Mouse (Mus musculus) heart, postnatal 10 days (tissue): ENCODE data around the gene Tbx2. TPM values are rescaled to one million over a fixed set of nuclear protein-coding genes. Genes with fewer than 3 reads are reported as not detected.
A peak's percentile ranks its signal among the peaks of the same experiment; 100 is the strongest.

Experiments used
- DNase-seq, 2 experiments: peaks; one replicate each; pipeline ENCODE4 v3.0.0; 2021
- intact Hi-C: fragments of 180-260 bp; cut with DNase I; formaldehyde crosslinking; loops from one replicate; pipeline ENCODE4 v1.15.1; 2025
- total RNA-seq, 2 experiments: library from RNA; stranded (reverse); gene quantifications; 2 replicates each; pipeline ENCODE4 v1.2.3; 2021

Tbx2 gene
- 10 to 100 TPM; 17.3 to 18.4 TPM for total RNA-seq

- DNase-seq, result peak; percentile 85 to 87
- intact Hi-C loops, result loop anchor here (2.0 kb wide), 1 partner anchor 314 kb away; no protein-coding TSS in a partner anchor
Observed at GRCm38 (mm10) chr11:85832231-85832924, at the start of gene Tbx2. Gene Tbx2 (plus strand): TSS chr11:85832551.

GRCm38 (mm10) chr11:85786113-85786718, 46.1 kb upstream of the Tbx2 start:
- intact Hi-C loops, result no loop called here
- peak; percentile 23 to 30 for DNase-seq

GRCm38 (mm10) chr11:85789750-85790149, 42.6 kb upstream of the Tbx2 start:
- no peak for DNase-seq
- intact Hi-C loops, result no loop called here

GRCm38 (mm10) chr11:85790267-85790666, 42.1 kb upstream of the Tbx2 start:
- intact Hi-C loops, result no loop called here
- no peak for DNase-seq

GRCm38 (mm10) chr11:85791212-85791611, 41.1 kb upstream of the Tbx2 start:
- intact Hi-C loops, result no loop called here
- no peak for DNase-seq

- no peak for DNase-seq
- intact Hi-C loops, result no loop called here
Observed at GRCm38 (mm10) chr11:85792534-85793215, 39.7 kb upstream of the Tbx2 start.

- intact Hi-C loops, result no loop called here
Observed at GRCm38 (mm10) chr11:85799456-85799855, 32.9 kb upstream of the Tbx2 start.

GRCm38 (mm10) chr11:85799856-85800255, 32.5 kb upstream of the Tbx2 start:
- intact Hi-C loops, result no loop called here
- peak; percentile 79 to 80 for DNase-seq

More at GRCm38 (mm10) chr11:85799456-85799855, 32.9 kb upstream of the Tbx2 start:
- no peak for DNase-seq

- intact Hi-C loops, result no loop called here
- no peak for DNase-seq
Observed at GRCm38 (mm10) chr11:85800380-85800779, 32.0 kb upstream of the Tbx2 start.

- DNase-seq, result peak in 1 of 2 experiments; percentile 32
- intact Hi-C loops, result no loop called here
Observed at GRCm38 (mm10) chr11:85804048-85804447, 28.3 kb upstream of the Tbx2 start.

- intact Hi-C loops, result no loop called here
- no peak for DNase-seq
Observed at GRCm38 (mm10) chr11:85805779-85806178, 26.6 kb upstream of the Tbx2 start.

- intact Hi-C loops, result no loop called here
- no peak for DNase-seq
Observed at GRCm38 (mm10) chr11:85807353-85807752, 25.0 kb upstream of the Tbx2 start.

- intact Hi-C loops, result no loop called here
- peak in 1 of 2 experiments; percentile 1 for DNase-seq
Observed at GRCm38 (mm10) chr11:85811229-85811628, 21.1 kb upstream of the Tbx2 start.

- intact Hi-C loops, result no loop called here
- DNase-seq, result no peak
Observed at GRCm38 (mm10) chr11:85811676-85812075, 20.7 kb upstream of the Tbx2 start.

- intact Hi-C loops, result no loop called here
- peak in 1 of 2 experiments; percentile 0 for DNase-seq
Observed at GRCm38 (mm10) chr11:85812201-85812966, 20.0 kb upstream of the Tbx2 start.

GRCm38 (mm10) chr11:85814678-85815077, 17.7 kb upstream of the Tbx2 start:
- no peak for DNase-seq
- intact Hi-C loops, result no loop called here

GRCm38 (mm10) chr11:85816471-85816870, 15.9 kb upstream of the Tbx2 start:
- DNase-seq, result no peak
- intact Hi-C loops, result no loop called here

- peak in 1 of 2 experiments; percentile 35 for DNase-seq
- intact Hi-C loops, result no loop called here
Observed at GRCm38 (mm10) chr11:85818401-85818800, 13.9 kb upstream of the Tbx2 start.

GRCm38 (mm10) chr11:85820959-85821358, 11.4 kb upstream of the Tbx2 start:
- intact Hi-C loops, result loop anchor here (5.0 kb wide), 3 partner anchors 104 to 439 kb away; no protein-coding TSS in a partner anchor
- peak in 1 of 2 experiments; percentile 16 for DNase-seq

GRCm38 (mm10) chr11:85821659-85822058, 10.7 kb upstream of the Tbx2 start:
- intact Hi-C loops, result loop anchor here (5.0 kb wide), 3 partner anchors 104 to 439 kb away; no protein-coding TSS in a partner anchor
- peak in 1 of 2 experiments; percentile 2 for DNase-seq

- intact Hi-C loops, result loop anchor here (5.0 kb wide), 3 partner anchors 106 to 441 kb away; no protein-coding TSS in a partner anchor
- DNase-seq, result peak; percentile 89 to 94
Observed at GRCm38 (mm10) chr11:85823181-85823580, 9.2 kb upstream of the Tbx2 start.
